Mouse (Mus musculus): ENCODE data around the gene Gm21637. TPM values are rescaled to one million over a fixed set of nuclear protein-coding genes. Genes with fewer than 3 reads are reported as not detected.

Gene Gm21637
- not detected for polyA plus RNA-seq (2014; fragmentation: Illumina TruSeq; extraction: RNeasy Lipid Tissue Mini Kit (QIAGEN cat#74804); ENCODE audit: low read depth, low replicate concordance)

GRCm38 (mm10) chrX:31961744-31962143, at the start of gene Gm21637:
Gene Gm21637, plus strand, starts transcription at chrX:31962044.

Other genes starting within 250 kb of the Gm21637 start
- gene Btbd35f25, start 244.9 kb upstream of the Gm21637 start, polyA plus RNA-seq (2014; fragmentation: Illumina TruSeq; extraction: RNeasy Lipid Tissue Mini Kit (QIAGEN cat#74804); ENCODE audit: low read depth, low replicate concordance), result not detected
- gene Btbd35f22, start 85.8 kb downstream of the Gm21637 start, polyA plus RNA-seq (2014; fragmentation: Illumina TruSeq; extraction: RNeasy Lipid Tissue Mini Kit (QIAGEN cat#74804); ENCODE audit: low read depth, low replicate concordance), result not detected